Mouse (Mus musculus) lung, adult 2 months (tissue): ENCODE data around the gene Snf8. TPM values are rescaled to one million over a fixed set of nuclear protein-coding genes. Genes with fewer than 3 reads are reported as not detected.
A peak's percentile ranks its signal among the peaks of the same experiment; 100 is the strongest.

Experiments
- DNase-seq: peaks from one replicate; pipeline ENCODE4 v3.0.0; 2022
- H3K4me1 ChIP-seq: fragments of 200-500 bp; 2 replicates; pipeline ENCODE4 v1.6.1; 2011; ENCODE audit warnings: low read length; ENCODE audit not compliant: control insufficient read depth, insufficient read depth
- H3K4me3 ChIP-seq: fragments of 200-500 bp; replicated peaks from 2 replicates; pipeline ENCODE3; 2011; ENCODE audit warnings: low read depth, mild to moderate bottlenecking, control low read depth, low read length; ENCODE audit errors: extremely low read depth
- CTCF ChIP-seq: fragments of 200-500 bp; IDR thresholded peaks from 2 replicates; pipeline ENCODE4 v1.5.1; 2011; ENCODE audit warnings: mild to moderate bottlenecking, low read length, control low read depth; ENCODE audit not compliant: insufficient read depth
- POLR2A ChIP-seq: fragments of 200-500 bp; IDR thresholded peaks from 2 replicates; pipeline ENCODE4 v1.6.1; 2011; ENCODE audit warnings: low read depth, mild to moderate bottlenecking, control low read depth, low read length, borderline replicate concordance; ENCODE audit errors: extremely low read depth
- WGBS: fragments of 180-500 bp; shearing (Covaris S2); methylation state at CpG from one replicate; pipeline ENCODE4 v1.1.7; 2018; 5-methylcytosine and 5-hydroxymethylcytosine counted together
- polyA plus RNA-seq: library from polyadenylated mRNA; depleted of rRNA; stranded (reverse); fragments of >200 nt; gene quantifications from 2 replicates; pipeline ENCODE4 v1.2.3, GENCODE M21; 2012; rRNA removed

Snf8 gene
- 18.1 and 24.1 TPM in 2 replicates for polyA plus RNA-seq

- DNase-seq, result peak; percentile 95
- WGBS, result under 1% methylated on average over 29 of the region's 29 CpGs
- H3K4me3 ChIP-seq, result peak within 1 kb of the TSS; percentile 100
- peaks cover 9% of the 10 kb centered on the region for H3K4me1 ChIP-seq
- TF ChIP-seq CTCF (no peak), POLR2A (peak; percentile 62; the same call in 1 of the 2 replicates)
These were observed at the start of gene Snf8 for GRCm38 (mm10) chr11:96034596-96035052. TSS of gene Snf8 (plus strand) at chr11:96034885.

GRCm38 (mm10) chr11:95987854-95988447 lies 46.7 kb upstream of the Snf8 start:
- 55% methylated on average over 6 of the region's 6 CpGs for WGBS
- no peak overlapping the region for H3K4me3 ChIP-seq
- no peaks in the 10 kb centered on the region for H3K4me1 ChIP-seq
- DNase-seq, result no peak
- TF ChIP-seq CTCF (no peak), POLR2A (no peak)

GRCm38 (mm10) chr11:95988533-95988932 lies 46.2 kb upstream of the Snf8 start:
- peak; percentile 81 for DNase-seq
- TF ChIP-seq CTCF, result no peak
- no peak for TF ChIP-seq POLR2A
- WGBS, result 25% methylated on average over 9 of the region's 9 CpGs
- Histone ChIP-seq H3K4me1 (no peaks in the 10 kb centered on the region), H3K4me3 (no peak overlapping the region)

- 91% methylated on average over 8 of the region's 8 CpGs for WGBS
- Histone ChIP-seq H3K4me3 (no peak overlapping the region), H3K4me1 (no peaks in the 10 kb centered on the region)
- no peak for TF ChIP-seq POLR2A
- no peak for TF ChIP-seq CTCF
- DNase-seq, result no peak
These were observed 44.8 kb upstream of the Snf8 start for GRCm38 (mm10) chr11:95989864-95990263.

- 86% methylated on average over 4 of the region's 4 CpGs for WGBS
- no peak for DNase-seq
- Histone ChIP-seq H3K4me3 (no peak overlapping the region), H3K4me1 (no peaks in the 10 kb centered on the region)
- TF ChIP-seq CTCF (no peak), POLR2A (no peak)
These were observed 44.3 kb upstream of the Snf8 start for GRCm38 (mm10) chr11:95990431-95990830.

GRCm38 (mm10) chr11:95990886-95991708 lies 43.6 kb upstream of the Snf8 start:
- Histone ChIP-seq H3K4me3 (no peak overlapping the region), H3K4me1 (no peaks in the 10 kb centered on the region)
- DNase-seq, result no peak
- WGBS, result 22% methylated on average over 47 of the region's 49 CpGs
- no peak for TF ChIP-seq CTCF
- TF ChIP-seq POLR2A, result no peak

- no peak for DNase-seq
- 92% methylated on average over 8 of the region's 8 CpGs for WGBS
- H3K4me1 ChIP-seq, result no peaks in the 10 kb centered on the region
- TF ChIP-seq CTCF (no peak), POLR2A (no peak)
- no peak overlapping the region for H3K4me3 ChIP-seq
These were observed 40.5 kb upstream of the Snf8 start for GRCm38 (mm10) chr11:95994151-95994550.

GRCm38 (mm10) chr11:96003100-96003900 lies 31.4 kb upstream of the Snf8 start:
- H3K4me1 ChIP-seq, result peaks cover 2% of the 10 kb centered on the region; the same call in 1 of the 2 replicates

GRCm38 (mm10) chr11:96003969-96004792 lies 30.5 kb upstream of the Snf8 start:
- no peak for DNase-seq
- H3K4me1 ChIP-seq, result peaks cover 2% of the 10 kb centered on the region; the same call in 1 of the 2 replicates
- no peak overlapping the region for H3K4me3 ChIP-seq
- TF ChIP-seq CTCF (no peak), POLR2A (no peak)
- WGBS, result 13% methylated on average over 32 of the region's 32 CpGs

More at GRCm38 (mm10) chr11:96003100-96003900, 31.4 kb upstream of the Snf8 start:
- no peak for DNase-seq
- WGBS, result 52% methylated on average over 12 of the region's 12 CpGs
- no peak overlapping the region for H3K4me3 ChIP-seq
- TF ChIP-seq POLR2A (no peak), CTCF (no peak)
